Mouse (Mus musculus) central nervous system, embryonic 18 days (tissue): ENCODE results near the gene Tufm. TPM values are rescaled to one million over a fixed set of nuclear protein-coding genes. Genes with fewer than 3 reads are reported as not detected.

Experiments
- polyA plus RNA-seq: library from polyadenylated mRNA; depleted of rRNA; stranded (reverse); fragments of >200 nt; gene quantifications from 2 replicates; pipeline ENCODE4 v1.2.3, GENCODE M21; 2012; rRNA removed

The Tufm gene
- 107 and 112 TPM in 2 replicates for polyA plus RNA-seq

DNA sequence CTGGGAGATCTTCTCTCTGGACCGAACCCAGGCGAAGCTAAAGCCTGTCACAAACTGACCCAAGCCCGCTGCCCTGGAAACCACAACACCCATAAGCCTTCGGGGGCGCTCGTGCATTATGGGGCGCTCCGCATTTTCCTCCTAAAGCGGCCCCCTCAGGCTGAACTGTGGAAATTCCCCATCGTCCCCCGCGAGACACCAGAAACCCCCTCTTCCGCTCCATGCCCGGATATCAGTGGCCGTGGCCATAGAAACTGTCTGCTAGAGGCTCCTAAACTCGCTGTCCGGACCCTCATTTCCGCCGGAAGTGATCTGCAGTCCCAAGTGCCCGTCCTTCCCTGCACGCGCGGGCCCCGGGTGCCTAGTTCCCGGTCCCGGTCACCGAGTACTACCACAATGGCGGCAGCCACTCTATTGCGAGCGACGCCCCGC is at the start of gene Tufm:
TSS of gene Tufm (plus strand) at position 310 of the 432 bp plus-strand sequence.

GRCm38 (mm10) chr7:126463004-126463403 is 24.2 kb upstream of the Tufm start, which contains the start of gene Atp2a1:
Gene Atp2a1 (minus strand): TSS chr7:126463108.

DNA sequence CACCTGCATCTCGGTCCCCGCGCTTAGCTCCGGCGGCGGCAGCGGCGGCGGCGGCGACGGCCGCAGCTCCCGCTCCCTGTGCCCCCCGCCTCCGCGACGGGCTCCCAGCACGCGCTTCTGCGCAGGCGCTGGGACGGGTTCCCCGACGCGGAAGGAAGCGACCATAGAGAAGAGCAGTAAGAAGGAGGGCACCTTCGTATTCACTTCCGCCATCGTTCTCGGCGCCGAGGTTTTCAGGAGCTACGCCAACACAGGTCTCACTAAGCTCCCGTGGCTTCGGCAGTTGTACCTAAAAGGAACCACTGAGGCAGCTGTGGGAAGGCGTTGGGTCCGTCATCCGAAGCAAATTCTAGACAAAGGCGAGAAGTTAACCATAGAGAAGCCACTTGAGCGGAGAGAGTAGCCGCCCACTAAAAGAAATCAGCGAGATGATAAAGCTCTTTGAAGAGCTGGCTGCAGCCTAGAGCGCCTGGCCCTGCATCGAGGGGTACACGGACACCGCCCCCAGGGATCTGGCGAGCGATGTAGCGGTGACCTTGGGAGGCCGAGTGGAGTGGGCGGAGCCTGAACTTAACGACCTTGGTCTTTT is 12.1 kb upstream of the Tufm start, which contains the start of gene Sh2b1:
TSS of gene Sh2b1 (minus strand) at position 432 of the 589 bp plus-strand sequence.

GRCm38 (mm10) chr7:126503273-126503878 is 16.2 kb downstream of the Tufm start, which contains the start of gene Atxn2l:
Gene Atxn2l (minus strand): TSS chr7:126503437.

Other genes with a start within 250 kb of the Tufm start
- gene Sbk1, start 214.7 kb upstream of the Tufm start, polyA plus RNA-seq, result 284 and 309 TPM in 2 replicates
- gene Lat, start 117.8 kb upstream of the Tufm start, polyA plus RNA-seq, result 1.4 and 1.8 TPM in 2 replicates
- gene Spns1, start 109.9 kb upstream of the Tufm start, polyA plus RNA-seq, result 169 and 185 TPM in 2 replicates
- gene Nfatc2ip, start 90.6 kb upstream of the Tufm start, polyA plus RNA-seq, result 9.2 and 9.3 TPM in 2 replicates
- gene Cd19, start 72.5 kb upstream of the Tufm start, polyA plus RNA-seq, result 0.09 TPM in 2 replicates
- 26.3 and 27.6 TPM in 2 replicates for gene Rabep2, start 58.6 kb upstream of the Tufm start, polyA plus RNA-seq
- gene Atp2a1, start 24.3 kb upstream of the Tufm start, polyA plus RNA-seq, result 0.10 and 20.6 TPM in 2 replicates
- gene Sh2b1, start 11.9 kb upstream of the Tufm start, polyA plus RNA-seq, result 72.7 and 73.4 TPM in 2 replicates
- gene Atxn2l, start 16.1 kb downstream of the Tufm start, polyA plus RNA-seq, result 132 and 161 TPM in 2 replicates
- gene Eif3c, start 79.0 kb downstream of the Tufm start, polyA plus RNA-seq, result 114 and 117 TPM in 2 replicates
- 0.27 and 0.32 TPM in 2 replicates for gene Apobr, start 97.6 kb downstream of the Tufm start, polyA plus RNA-seq
- gene Cln3, start 98.5 kb downstream of the Tufm start, polyA plus RNA-seq, result 51.0 and 53.4 TPM in 2 replicates
- gene Il27, start 107.6 kb downstream of the Tufm start, polyA plus RNA-seq, result not detected in 2 replicates
- 10.0 and 10.4 TPM in 2 replicates for gene Nupr1, start 143.5 kb downstream of the Tufm start, polyA plus RNA-seq
- 50.4 and 55.7 TPM in 2 replicates for gene Sgf29, start 161.9 kb downstream of the Tufm start, polyA plus RNA-seq
- gene Sult1a1, start 189.1 kb downstream of the Tufm start, polyA plus RNA-seq, result 8.5 and 9.5 TPM in 2 replicates
- gene Bola2, start 208.0 kb downstream of the Tufm start, polyA plus RNA-seq, result 51.8 and 60.8 TPM in 2 replicates
- 41.3 and 45.8 TPM in 2 replicates for gene Slx1b, start 208.4 kb downstream of the Tufm start, polyA plus RNA-seq
- 136 and 144 TPM in 2 replicates for gene Coro1a, start 220.4 kb downstream of the Tufm start, polyA plus RNA-seq